Mouse (Mus musculus) testis, postnatal 10 days (tissue): ENCODE measurements around the gene Tmem19.

Experiments
- DNase-seq: peaks from one replicate; pipeline ENCODE4 v3.0.0; 2021; ENCODE audit warnings: low spot score

Gene Tmem19

DNA sequence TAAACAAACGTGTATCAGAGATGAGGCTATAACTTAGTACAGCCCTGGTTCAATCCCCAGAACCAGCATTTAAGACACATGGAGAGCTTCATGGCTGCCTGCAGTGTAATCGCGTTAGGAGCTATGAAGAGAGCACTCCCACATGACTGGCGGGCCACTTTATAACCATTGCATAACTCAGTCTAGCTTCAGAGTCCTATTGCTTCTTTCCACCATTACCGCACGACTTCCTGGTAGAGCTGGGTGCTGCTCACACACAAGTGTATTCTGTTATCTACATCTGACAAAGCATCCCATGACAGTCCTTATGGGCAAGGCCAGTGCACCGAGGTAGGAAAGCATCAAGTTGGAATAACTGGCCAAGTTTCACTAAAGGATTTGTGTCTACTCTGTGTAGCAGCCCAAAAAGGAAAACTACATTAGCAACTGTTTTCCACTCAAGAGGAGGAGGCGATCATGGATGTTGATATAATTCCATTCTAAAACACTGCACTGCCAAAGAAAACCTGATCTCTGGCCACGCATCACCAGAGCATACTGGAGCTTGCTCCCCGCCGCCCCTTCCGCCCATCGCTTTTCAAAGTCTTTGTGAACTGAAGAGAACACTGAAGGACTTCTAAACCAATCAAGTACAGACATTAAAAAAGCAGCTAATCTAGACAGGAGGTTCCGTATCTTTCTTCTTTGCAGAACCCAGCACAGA lies 50.9 kb downstream of the Tmem19 start:
- no peak for DNase-seq

GRCm38 (mm10) chr10:115309191-115309590 lies 53.1 kb downstream of the Tmem19 start:
- no peak for DNase-seq

GRCm38 (mm10) chr10:115307331-115307875 lies 54.9 kb downstream of the Tmem19 start:
- no peak for DNase-seq

- no peak for DNase-seq
These were observed 63.6 kb downstream of the Tmem19 start for GRCm38 (mm10) chr10:115298683-115299082.

DNA sequence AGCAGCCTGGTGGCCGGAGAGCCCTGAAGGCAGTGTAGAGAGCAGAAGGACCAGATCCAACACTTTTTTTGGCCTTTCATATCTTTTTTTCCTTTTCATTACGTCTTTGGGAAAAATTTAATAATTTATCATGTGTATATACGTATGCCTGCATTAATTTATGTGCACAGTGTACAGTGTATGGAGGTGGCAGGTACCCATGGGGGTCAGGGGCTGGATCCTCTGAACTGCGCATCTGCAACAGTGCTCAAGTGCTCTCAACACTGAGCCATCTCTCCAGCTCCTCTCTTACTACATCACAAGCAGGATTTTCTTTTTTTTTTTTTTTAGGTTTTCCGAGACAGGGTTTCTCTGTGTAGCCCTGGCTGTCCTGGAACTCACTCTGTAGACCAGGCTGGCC lies 64.7 kb downstream of the Tmem19 start:
- no peak for DNase-seq

DNA sequence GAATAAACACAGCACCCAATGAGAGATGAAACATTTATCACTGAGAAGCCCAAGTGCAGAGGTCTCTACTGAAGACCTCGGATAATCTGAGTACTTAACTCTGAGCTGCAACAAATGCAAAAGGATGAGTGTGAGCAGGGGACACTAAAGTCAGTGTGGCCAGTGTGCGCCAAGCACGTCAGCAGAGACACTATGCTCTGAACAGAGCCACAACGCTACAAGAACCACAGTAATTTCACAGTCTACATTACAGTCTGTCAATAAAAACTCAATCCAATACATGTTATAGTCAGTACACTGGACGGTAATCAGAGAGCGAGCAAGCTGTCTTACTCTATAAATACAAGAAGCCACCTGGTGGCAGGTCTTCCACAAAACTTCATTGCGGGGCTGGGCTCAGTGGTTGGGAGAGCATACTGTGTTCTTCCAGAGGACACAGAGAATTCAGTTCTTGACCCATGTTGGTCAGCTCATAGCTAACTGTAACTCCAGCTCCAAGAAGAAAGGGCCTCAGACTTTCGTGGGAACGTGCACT lies 65.8 kb downstream of the Tmem19 start:
- DNase-seq, result no peak

DNA sequence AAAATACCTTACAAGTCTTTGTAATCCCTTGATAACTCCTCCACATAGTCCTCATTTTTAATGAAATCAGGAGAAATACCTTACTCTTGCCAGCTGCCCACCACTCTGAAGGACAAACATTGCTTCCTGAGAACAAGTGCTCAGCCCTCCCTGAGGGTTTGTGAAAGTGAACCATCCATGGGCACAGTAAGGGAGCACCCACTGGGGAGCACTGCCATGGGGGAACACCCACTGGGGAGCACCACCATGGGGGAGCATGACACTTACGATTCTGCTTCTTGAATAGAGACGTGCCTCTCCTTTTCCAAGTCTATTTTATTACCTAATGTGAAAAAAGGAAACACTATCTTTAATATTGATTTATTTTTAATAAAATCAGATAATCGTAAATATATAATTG lies 67.1 kb downstream of the Tmem19 start:
- DNase-seq, result no peak

DNA sequence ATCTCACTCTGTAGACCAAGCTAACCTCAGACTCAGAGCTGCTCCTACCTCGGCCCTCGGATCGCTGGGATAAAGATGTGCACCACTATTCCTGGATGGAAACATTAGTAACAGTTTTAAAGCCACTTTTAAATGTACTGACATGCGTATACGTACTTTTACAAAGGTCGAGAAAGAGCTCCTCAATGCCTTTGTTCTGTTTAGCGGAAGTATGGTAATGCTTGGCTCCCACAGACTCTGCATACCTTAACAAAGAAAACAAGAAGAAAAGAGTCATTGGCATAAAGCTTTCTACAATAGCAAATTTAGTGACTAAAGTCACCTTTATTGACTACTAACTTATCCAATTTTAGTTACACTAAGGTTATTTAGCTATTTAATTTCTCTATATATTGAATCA lies 67.6 kb downstream of the Tmem19 start:
- DNase-seq, result no peak

GRCm38 (mm10) chr10:115293946-115294345 lies 68.4 kb downstream of the Tmem19 start:
- DNase-seq, result no peak

- DNase-seq, result no peak
These were observed 71.6 kb downstream of the Tmem19 start for GRCm38 (mm10) chr10:115290671-115291070.
